Mouse (Mus musculus): ENCODE measurements at regions not wholly inside any gene's neighbourhood (a gene's known extent, or its start where the extent isn't known, plus 50 kb on each side); places are given as distances from the start of the nearest gene placed in this dataset.

DNA sequence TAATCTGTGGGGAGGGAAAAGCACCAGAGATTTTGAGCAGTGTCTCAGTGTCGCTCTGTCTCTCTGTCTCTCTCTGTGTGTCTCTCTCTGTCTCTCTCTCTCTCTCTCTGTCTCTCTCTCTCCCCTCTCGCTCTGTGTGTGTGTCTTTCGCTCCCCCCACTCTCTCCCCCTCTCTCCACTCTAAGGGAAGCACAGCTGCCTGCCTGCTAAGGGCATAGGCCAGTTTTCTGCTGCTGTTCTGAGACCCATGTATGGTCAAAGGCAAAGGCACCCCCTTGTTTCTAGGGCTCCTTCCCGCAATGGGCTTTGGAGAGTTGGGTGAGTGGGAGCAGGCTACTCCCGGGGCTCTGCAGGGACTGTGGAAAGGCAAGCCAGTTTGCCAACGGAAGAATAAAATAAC is 192.2 kb downstream of the Lmo4 start:
- intact Hi-C loops (cut with DNase I): no loop called here

GRCm38 (mm10) chr3:144012173-144012572 is 192.8 kb downstream of the Lmo4 start:
- intact Hi-C loops (cut with DNase I): no loop called here

DNA sequence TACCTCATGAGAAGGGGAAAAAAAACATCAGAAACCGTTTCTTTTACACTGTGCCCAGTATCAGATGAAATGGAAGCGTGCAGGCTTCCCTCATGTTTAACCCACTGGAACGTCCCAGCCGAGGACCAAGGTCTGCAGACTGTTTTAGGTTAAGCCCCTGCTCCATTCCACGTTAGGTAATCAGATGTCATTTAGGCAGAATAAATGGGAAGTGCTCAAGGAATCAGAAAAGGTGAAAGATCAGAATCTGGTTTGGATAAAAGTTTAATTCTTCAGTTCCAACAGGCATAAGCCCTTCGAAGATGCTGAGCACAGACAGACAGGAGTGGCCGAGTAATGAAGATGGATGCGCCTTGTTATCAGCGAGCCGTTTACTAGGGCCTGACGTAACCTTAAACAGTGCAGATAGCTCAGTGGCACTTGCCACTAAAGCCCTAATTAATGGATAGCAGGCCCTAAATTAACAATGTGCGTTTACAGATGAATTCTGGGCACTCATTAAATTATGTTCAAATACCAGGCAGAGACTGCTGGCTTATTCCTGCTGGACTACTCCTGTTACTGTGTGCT is 193.5 kb downstream of the Lmo4 start:
- intact Hi-C loops (cut with DNase I): no loop called here

DNA sequence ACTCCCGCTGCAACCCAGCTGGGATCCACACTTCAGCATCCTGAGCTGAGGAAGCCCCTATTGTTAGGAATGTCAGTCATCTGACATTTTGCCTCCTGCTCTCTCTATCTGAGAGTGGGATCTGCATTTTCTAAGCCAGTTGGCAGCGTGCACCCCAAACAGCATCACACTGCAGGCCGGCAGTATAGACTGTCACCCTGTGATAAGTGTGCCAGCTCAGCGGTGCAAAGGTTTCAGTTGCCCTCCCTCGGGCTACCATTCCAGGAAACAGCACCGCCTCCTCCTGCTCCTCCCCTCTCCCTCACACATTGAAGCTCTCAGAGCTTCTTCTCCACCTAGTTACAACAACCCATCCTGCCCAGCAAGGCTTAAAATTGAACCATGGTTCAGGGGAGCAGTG is 194.5 kb downstream of the Lmo4 start:
- intact Hi-C loops (cut with DNase I): no loop called here

DNA sequence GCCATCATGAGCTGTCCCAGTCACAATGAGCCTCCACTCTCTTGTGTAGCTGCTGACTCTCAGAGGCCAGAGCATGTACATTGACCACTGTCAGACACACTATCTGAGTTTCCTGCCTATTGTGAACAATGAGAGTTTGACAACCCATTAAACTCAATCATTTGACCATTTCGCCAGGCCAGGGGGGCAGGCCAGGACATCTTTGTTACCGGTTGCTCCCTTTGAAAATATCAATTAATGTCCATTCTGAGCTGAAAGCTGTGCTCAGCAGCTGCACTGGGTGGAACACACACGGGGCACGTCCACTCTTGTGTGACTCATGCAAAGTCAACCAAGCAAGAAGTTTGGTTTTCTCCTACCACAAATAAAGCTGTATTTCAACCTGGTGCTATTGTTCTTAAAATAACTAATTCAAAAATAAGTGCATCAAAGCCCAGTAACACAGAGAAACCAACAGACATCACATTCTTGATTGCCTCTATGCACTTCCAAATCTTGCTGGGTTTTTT is 197.9 kb downstream of the Lmo4 start:
- intact Hi-C loops (cut with DNase I): no loop called here

GRCm38 (mm10) chr3:143997909-143998308 is 207.1 kb downstream of the Lmo4 start:
- intact Hi-C loops (cut with DNase I): no loop called here

DNA sequence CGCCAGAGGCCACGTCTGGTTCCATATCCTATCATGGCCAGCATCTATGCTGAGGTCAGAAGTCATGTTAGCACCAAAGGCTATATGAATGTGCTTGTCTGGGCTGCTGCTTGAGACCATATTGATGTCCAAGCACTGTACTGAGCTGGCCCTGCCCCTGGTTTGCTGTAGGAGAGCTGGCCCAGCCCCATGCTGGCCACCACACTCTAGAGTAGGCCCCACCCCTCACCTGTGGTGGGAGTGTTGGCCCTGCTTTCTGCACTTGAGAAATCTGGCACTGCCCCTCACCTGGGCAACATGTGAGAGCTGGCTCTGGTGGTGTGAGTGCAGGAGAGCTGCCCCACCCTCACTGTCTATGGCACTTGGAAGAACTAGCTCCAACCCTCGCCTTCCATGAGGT is 210.0 kb downstream of the Lmo4 start:
- intact Hi-C loops (cut with DNase I): no loop called here

DNA sequence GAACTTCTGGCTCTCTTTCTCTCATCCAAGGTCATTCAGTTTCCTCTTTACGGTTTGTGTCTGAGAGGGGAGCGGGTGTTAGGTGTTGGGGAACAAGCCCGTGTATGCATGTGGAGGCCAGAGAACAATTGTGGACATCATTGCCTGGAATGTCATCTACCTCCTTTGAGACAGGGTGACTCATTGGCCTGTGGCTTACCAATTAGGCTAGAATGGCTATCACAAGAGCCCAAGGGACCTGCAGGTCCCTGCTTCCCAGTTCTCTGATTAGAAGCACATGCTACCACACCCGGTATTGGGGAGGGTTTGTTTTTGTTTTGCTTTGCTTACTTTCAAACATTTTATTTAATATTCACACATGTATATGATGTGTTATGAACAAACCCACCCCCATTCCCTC is 216.0 kb downstream of the Lmo4 start:
- intact Hi-C loops (cut with DNase I): no loop called here

- intact Hi-C loops (cut with DNase I): no loop called here
Measured at GRCm38 (mm10) chr3:143988037-143988436, 217.0 kb downstream of the Lmo4 start.

DNA sequence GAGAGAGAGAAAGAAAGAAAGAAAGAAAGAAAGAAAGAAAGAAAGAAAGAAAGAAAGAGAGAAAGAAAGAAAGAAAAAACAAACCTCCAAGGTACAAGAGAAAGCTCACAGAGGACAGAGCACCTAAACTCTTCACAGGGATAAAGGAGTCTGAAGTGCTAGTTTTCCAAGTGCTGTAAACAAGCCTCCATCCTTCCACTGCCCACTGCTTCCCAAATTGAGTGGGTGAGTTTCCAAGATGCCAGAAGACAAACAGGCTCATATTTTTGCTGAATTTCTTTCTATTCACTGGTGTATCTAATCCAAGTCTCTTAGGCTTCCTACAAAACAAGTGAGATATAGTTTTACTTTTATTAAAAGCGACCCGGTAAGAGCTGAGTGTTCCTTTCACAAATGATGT is 218.2 kb downstream of the Lmo4 start:
- intact Hi-C loops (cut with DNase I): no loop called here

GRCm38 (mm10) chr3:143986200-143986506 is 218.9 kb downstream of the Lmo4 start:
- intact Hi-C loops (cut with DNase I): no loop called here

DNA sequence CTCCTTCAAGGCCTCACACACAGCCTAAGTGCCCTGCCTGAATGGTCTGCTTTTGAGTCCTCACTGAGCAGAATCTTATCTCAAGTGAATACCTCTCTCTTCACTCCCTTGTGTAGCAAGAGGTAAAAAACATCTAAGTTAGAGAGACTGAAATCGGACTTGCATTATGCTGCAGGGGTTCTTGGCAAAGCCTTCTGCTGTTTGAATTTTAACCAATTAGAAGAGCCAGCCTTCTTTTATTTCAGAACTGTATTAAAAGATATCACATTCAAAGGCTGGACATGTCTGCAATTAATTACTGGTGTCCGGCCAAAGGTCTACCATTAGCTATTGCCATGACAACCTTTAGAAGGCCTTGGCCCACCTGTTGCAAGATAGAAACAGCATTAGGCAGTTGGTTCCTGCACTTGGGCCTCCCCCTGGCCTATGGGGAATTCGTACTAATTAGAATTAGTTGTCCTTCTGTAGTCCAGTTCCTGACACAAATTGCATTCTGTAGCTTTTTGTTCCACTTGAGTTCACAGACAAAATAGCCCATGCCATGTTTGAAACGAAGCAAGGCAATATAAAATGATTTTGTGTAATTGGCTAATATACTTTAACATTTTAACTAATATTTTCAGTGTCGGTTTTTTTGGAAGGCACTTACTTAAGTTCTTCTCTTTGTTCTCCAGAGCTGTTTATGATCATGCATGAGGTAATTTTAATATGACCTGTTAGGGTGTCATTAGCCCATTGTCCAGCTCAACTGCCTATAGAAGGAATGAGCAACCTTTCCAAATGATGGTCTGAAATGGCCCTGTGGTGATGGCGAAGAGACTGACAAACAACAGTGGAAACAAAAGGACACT is 219.4 kb downstream of the Lmo4 start:
- intact Hi-C loops (cut with DNase I): no loop called here

DNA sequence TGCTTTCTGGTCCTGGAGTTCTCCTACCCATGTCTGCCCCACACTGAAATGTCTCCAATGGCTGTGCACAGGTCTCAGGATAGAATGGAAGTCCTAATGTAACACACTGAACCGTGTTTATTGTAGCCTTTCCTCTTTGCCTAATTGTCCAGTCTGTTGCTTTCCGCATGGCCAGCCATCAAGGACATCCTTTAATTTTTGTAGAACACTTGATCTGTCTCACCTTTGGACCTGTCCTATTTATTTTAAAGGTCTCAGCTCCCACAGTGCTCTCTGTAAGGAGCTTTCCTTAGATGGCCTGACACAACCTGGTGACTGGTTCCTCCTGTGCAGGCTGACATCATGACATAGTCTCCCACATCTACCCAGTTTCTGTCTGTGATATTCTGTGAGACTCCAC is 226.3 kb downstream of the Lmo4 start:
- intact Hi-C loops (cut with DNase I): no loop called here

DNA sequence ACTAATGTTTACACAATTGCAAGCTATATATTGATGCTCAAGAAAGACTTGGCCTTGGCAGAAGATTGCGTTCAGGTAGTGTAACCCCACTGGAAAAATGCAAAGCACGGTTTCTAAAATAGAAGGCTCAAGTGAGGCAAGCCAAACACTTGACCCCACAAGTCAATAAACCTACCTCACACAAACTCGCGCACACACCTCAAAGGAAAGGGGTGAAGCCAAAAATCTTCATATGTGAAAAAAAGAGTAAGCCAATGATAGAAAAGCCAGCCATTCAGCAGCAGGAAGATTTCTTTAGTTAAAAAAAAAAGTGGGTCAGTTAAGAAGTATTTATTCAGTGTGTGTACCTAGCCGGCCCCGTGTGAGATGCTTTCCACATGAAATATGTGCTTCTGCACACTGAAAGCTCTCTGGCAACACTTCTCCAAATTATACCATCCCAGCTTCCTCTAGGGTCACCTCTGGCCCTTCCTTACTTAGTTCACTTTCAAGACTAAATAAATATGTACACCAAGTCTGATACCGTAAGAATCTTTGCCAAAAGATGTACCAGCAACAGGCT is 227.1 kb downstream of the Lmo4 start:
- intact Hi-C loops (cut with DNase I): no loop called here

GRCm38 (mm10) chr3:143973582-143973981 is 231.4 kb downstream of the Lmo4 start:
- intact Hi-C loops (cut with DNase I): no loop called here

DNA sequence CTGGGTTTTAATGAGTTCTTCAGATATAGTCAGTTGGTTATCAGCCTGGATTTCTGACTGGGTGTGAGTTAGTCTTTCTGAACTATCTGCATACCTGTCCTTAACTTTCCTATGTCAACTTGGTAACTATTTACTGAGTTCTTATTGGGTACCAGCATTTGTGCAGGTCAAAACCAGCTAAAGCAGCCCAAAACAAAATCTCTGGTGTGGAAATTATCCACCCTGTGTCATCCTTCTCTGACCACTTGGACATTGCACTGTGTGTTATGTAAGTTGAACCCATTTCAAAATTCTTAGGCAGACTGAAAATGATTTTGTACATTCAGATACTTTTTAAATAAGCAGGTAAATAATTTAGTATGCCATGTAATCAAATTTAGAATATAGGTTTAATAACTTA is 232.7 kb downstream of the Lmo4 start:
- intact Hi-C loops (cut with DNase I): no loop called here

DNA sequence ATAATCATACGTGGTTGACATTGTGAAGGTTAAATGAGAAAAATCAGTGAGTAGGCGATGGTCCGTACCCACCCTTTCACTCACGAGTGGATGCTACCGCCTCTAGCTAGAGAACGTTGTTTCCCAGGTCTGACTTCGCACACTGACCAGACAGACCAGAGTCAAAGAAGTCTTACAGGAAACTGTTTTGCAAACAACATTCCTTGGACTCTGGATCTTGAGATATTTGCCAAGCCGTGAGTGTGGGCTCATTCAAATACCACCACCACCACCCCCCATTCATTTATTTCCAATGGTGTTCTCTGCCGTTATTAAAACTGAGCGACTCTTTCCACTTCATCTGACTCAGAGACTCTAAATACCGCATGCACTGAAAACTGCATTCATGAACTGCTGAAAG is 234.2 kb downstream of the Lmo4 start:
- intact Hi-C loops (cut with DNase I): no loop called here

- intact Hi-C loops (cut with DNase I): no loop called here
Measured at GRCm38 (mm10) chr3:143955508-143955907, 249.5 kb downstream of the Lmo4 start.

GRCm38 (mm10) chr3:143954822-143955221 is 250.2 kb downstream of the Lmo4 start:
- intact Hi-C loops (cut with DNase I): no loop called here

GRCm38 (mm10) chr3:143952289-143952688 is 252.7 kb downstream of the Lmo4 start:
- intact Hi-C loops (cut with DNase I): no loop called here

DNA sequence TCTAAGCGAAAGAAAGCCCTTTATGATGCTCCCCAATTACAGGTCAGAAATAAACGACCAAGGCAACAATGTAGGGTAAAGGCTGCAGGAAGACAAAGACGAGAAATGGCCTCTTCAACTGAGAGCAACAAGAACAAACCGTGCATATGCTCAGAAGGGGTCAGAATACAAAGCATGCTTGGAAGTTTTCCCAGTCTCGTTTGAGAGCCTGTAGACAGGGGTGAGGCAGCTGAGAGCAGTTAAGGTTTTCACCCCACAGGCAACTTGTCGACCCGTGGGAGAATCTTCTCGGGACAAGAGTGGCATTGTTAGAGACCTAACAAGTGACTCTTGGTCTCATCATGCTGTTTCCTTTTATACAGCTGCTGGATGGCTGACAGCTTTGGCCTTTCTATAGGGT is 255.4 kb downstream of the Lmo4 start:
- intact Hi-C loops (cut with DNase I): no loop called here

GRCm38 (mm10) chr3:143949026-143949637 is 255.9 kb downstream of the Lmo4 start:
- intact Hi-C loops (cut with DNase I): no loop called here

- intact Hi-C loops (cut with DNase I): no loop called here
Measured at GRCm38 (mm10) chr3:143947938-143948267, 257.1 kb downstream of the Lmo4 start.

Measured in adrenal gland (tissue).